Mouse (Mus musculus) embryonic facial prominence, embryonic 15.5 days (tissue): Measurements from ENCODE around the gene Brd3. TPM values are rescaled to one million over a fixed set of nuclear protein-coding genes. Genes with fewer than 3 reads are reported as not detected.

Experiments
- ATAC-seq: fragments of 200-750 bp; cut with Nextera tagmentation; 2 replicates; pipeline ENCODE4 v1.8.0; 2017; ENCODE audit warnings: low read depth, moderate TSS enrichment; ENCODE audit not compliant: insufficient number of reproducible peaks, low FRiP score, low TSS enrichment
- H3K27ac ChIP-seq: fragments of 300-500 bp; sonication (generic); replicated peaks from 2 replicates; pipeline ENCODE4 v1.5.1; 2015; ENCODE audit warnings: mild to moderate bottlenecking, inconsistent platforms
- H3K27me3 ChIP-seq: fragments of 300-500 bp; sonication (generic); 2 replicates; pipeline ENCODE4 v1.6.1; 2015; ENCODE audit warnings: inconsistent platforms
- H3K36me3 ChIP-seq: fragments of 300-500 bp; sonication (generic); 2 replicates; pipeline ENCODE4 v1.6.1; 2015; ENCODE audit warnings: mild to moderate bottlenecking, inconsistent platforms
- H3K4me1 ChIP-seq: fragments of 300-500 bp; sonication (generic); 2 replicates; pipeline ENCODE4 v1.6.1; 2015; ENCODE audit warnings: inconsistent platforms
- H3K4me2 ChIP-seq: fragments of 300-500 bp; sonication (generic); replicated peaks from 2 replicates; pipeline ENCODE4 v1.6.1; 2015; ENCODE audit warnings: mild to moderate bottlenecking, inconsistent platforms
- H3K4me3 ChIP-seq: fragments of 300-500 bp; sonication (generic); replicated peaks from 2 replicates; pipeline ENCODE4 v1.5.1; 2015; ENCODE audit warnings: mild to moderate bottlenecking, inconsistent platforms
- H3K9ac ChIP-seq: fragments of 300-500 bp; sonication (generic); 2 replicates; pipeline ENCODE4 v1.6.1; 2015; ENCODE audit warnings: inconsistent platforms
- H3K9me3 ChIP-seq: fragments of 300-500 bp; sonication (generic); replicated peaks from 2 replicates; pipeline ENCODE4 v1.6.1; 2016; ENCODE audit warnings: inconsistent platforms
- WGBS: fragments of 180-500 bp; shearing (Covaris S2); methylation state at CpG from one replicate; pipeline ENCODE4 v1.1.7; 2015; 5-methylcytosine and 5-hydroxymethylcytosine counted together
- polyA plus RNA-seq: library from polyadenylated mRNA; unstranded; fragments of >200 nt; fragmentation: Nextera tagmentation; extraction: Ambion mirVana; gene quantifications from 2 replicates; pipeline ENCODE4 v1.2.1, GENCODE M21; 2015

The Brd3 gene
- polyA plus RNA-seq, 1 experiment from 2014 or later, result 121 TPM

GRCm38 (mm10) chr2:27469292-27469990 is 38.0 kb downstream of the Brd3 start:
- 68% methylated on average over 4 of the region's 4 CpGs for WGBS
- Histone ChIP-seq H3K4me2 (no peak overlapping the region), H3K27ac (no peak overlapping the region), H3K36me3 (peaks cover 24% of the 10 kb centered on the region), H3K4me3 (no peak overlapping the region), H3K9me3 (no peaks in the 10 kb centered on the region), H3K27me3 (no peaks in the 10 kb centered on the region), H3K4me1 (peaks cover 60% of the 10 kb centered on the region), H3K9ac (no peak overlapping the region)
- ATAC-seq, result no peak

DNA sequence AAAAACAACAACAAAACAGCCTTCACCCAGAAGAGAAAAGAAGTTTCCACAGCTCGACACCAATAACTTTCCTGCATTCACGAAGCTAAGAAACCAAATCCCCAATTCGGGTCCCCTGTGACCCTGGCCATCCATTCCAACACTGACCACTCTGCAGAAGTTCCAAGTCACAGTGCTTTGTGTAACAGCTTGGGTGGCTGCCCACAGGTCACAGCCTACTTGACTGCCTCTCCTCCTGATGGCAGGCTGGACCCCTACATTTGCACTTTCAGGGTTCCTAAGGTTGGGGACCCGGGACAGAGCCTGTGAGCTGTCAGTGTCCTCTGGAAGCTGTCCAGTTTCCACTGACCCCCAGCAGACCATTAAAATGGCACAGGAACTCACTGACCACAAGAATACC is 44.6 kb downstream of the Brd3 start:
- H3K4me3 ChIP-seq, result no peak overlapping the region
- H3K4me1 ChIP-seq, result 0 out of 2 replicates have a peak, but pooled peaks cover 4% of the 10 kb centered on the region
- peaks cover 83% of the 10 kb centered on the region for H3K36me3 ChIP-seq
- no peak for ATAC-seq
- 84% methylated on average over 4 of the region's 4 CpGs for WGBS
- H3K9me3 ChIP-seq, result no peaks in the 10 kb centered on the region
- no peaks in the 10 kb centered on the region for H3K27me3 ChIP-seq
- H3K4me2 ChIP-seq, result no peak overlapping the region
- H3K27ac ChIP-seq, result no peak overlapping the region
- no peak overlapping the region for H3K9ac ChIP-seq

GRCm38 (mm10) chr2:27461881-27462660 is 45.4 kb downstream of the Brd3 start:
- Histone ChIP-seq H3K27ac (no peak overlapping the region), H3K4me2 (no peak overlapping the region), H3K9ac (no peak overlapping the region), H3K27me3 (no peaks in the 10 kb centered on the region), H3K4me3 (no peak overlapping the region), H3K9me3 (no peaks in the 10 kb centered on the region), H3K36me3 (peaks cover 89% of the 10 kb centered on the region), H3K4me1 (0 out of 2 replicates have a peak, but pooled peaks cover 4% of the 10 kb centered on the region)
- ATAC-seq, result no peak
- 86% methylated on average over 4 of the region's 4 CpGs for WGBS

GRCm38 (mm10) chr2:27460651-27461050 is 46.8 kb downstream of the Brd3 start:
- no peaks in the 10 kb centered on the region for H3K4me1 ChIP-seq
- no peak overlapping the region for H3K27ac ChIP-seq
- H3K27me3 ChIP-seq, result no peaks in the 10 kb centered on the region
- no peak overlapping the region for H3K9ac ChIP-seq
- no peak overlapping the region for H3K4me2 ChIP-seq
- WGBS, result 64% methylated on average over 9 of the region's 9 CpGs
- no peaks in the 10 kb centered on the region for H3K9me3 ChIP-seq
- H3K4me3 ChIP-seq, result no peak overlapping the region
- H3K36me3 ChIP-seq, result peaks cover 93% of the 10 kb centered on the region
- ATAC-seq, result no peak

DNA sequence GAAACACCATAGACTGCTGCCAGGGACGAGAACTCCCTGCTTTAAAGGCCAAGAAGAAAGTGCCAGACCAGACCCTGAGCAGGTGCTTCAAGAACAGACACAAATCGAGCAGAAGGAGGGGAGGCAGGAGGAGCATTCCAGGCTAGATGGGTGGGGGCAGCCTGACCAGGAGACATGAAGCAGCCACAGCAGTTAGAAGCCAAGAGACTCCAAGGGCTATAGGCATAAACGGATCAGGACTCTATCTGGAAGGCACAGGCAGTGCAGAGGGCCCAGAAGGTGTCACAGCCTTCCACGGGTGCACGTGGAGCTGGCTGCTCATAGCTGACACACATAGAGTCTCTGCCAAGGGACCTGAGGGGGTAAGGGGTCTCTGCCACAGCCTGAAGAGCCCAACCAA is 47.3 kb downstream of the Brd3 start:
- peaks cover 92% of the 10 kb centered on the region for H3K36me3 ChIP-seq
- no peaks in the 10 kb centered on the region for H3K4me1 ChIP-seq
- no peak for ATAC-seq
- H3K4me2 ChIP-seq, result no peak overlapping the region
- no peaks in the 10 kb centered on the region for H3K27me3 ChIP-seq
- no peak overlapping the region for H3K9ac ChIP-seq
- 86% methylated on average over 5 of the region's 5 CpGs for WGBS
- no peak overlapping the region for H3K4me3 ChIP-seq
- H3K9me3 ChIP-seq, result no peaks in the 10 kb centered on the region
- no peak overlapping the region for H3K27ac ChIP-seq

- Histone ChIP-seq H3K4me1 (no peaks in the 10 kb centered on the region), H3K4me2 (no peak overlapping the region), H3K36me3 (peaks cover 96% of the 10 kb centered on the region), H3K4me3 (no peak overlapping the region), H3K9ac (no peak overlapping the region), H3K27me3 (no peaks in the 10 kb centered on the region), H3K9me3 (no peaks in the 10 kb centered on the region), H3K27ac (no peak overlapping the region)
- ATAC-seq, result no peak
- 81% methylated on average over 7 of the region's 7 CpGs for WGBS
Observed at GRCm38 (mm10) chr2:27459735-27460134, 47.7 kb downstream of the Brd3 start.

DNA sequence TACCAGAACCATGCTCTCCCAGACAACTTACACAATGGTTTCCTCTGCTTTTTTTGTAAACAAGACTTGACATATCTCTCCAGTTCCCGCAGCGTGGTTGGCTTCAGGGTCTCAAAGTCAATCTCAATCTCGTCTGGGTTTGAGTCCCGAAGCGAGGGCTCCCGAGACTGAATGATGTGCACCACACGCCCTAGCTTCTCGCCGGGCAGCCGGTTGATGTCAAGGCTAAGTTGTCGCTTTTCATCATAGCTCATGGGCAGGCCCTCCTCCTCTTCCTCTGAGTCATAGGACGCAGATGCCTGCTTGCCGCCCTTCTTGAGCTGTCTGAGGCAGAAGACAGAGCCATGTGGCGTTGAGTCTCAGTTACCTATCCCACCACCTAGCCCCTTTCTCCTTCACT is 57.2 kb downstream of the Brd3 start:
- ATAC-seq, result no peak
- 85% methylated on average over 14 of the region's 14 CpGs for WGBS
- no peak overlapping the region for H3K9ac ChIP-seq
- peaks cover 92% of the 10 kb centered on the region for H3K36me3 ChIP-seq
- H3K4me3 ChIP-seq, result no peak overlapping the region
- no peak overlapping the region for H3K27ac ChIP-seq
- no peaks in the 10 kb centered on the region for H3K9me3 ChIP-seq
- no peak overlapping the region for H3K4me2 ChIP-seq
- no peaks in the 10 kb centered on the region for H3K27me3 ChIP-seq
- H3K4me1 ChIP-seq, result no peaks in the 10 kb centered on the region

DNA sequence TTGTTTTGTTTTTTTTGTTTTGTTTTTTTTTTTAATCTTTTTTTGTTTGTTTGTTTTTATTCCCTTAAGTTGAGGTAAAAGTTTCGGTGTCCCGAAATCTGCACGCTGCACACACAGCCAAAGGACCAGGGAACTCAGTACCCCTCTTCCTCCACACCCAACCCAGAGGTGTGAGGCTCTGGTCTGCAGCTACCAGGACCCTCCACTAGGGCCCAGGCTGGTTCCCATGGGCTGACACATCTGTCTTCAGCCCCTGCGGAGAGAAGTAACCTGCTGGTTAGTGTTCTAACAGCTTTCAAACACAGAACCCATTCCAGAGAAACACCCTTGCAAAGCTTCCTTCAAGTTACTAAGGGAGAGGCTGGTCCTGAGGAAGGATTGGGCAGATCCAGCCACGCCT is 59.7 kb downstream of the Brd3 start:
- H3K4me3 ChIP-seq, result no peak overlapping the region
- H3K4me2 ChIP-seq, result no peak overlapping the region
- H3K9me3 ChIP-seq, result no peaks in the 10 kb centered on the region
- H3K36me3 ChIP-seq, result peaks cover 78% of the 10 kb centered on the region
- peaks cover 11% of the 10 kb centered on the region for H3K4me1 ChIP-seq
- no peaks in the 10 kb centered on the region for H3K27me3 ChIP-seq
- ATAC-seq, result no peak
- 84% methylated on average over 5 of the region's 5 CpGs for WGBS
- H3K9ac ChIP-seq, result no peak overlapping the region
- H3K27ac ChIP-seq, result no peak overlapping the region

DNA sequence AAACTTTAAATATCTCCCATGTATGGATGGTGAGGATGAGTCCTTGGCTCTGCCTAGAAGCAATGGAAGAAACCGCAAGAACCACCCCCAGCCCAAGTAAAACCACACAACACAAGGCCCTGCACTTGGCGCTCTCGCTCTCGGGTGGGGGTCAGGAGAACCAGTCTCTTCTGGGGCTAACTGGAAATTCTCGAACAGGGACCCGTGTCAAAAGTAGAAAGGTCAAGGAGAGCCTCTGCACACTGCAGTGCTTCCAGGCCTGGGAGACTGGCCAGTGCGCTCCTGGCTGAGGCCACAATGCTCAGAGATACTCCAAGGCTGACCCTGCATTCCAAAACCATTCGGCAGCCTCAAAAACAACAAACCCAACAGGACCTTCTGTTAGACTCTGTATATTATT is 60.6 kb downstream of the Brd3 start:
- no peak overlapping the region for H3K4me2 ChIP-seq
- peaks cover 68% of the 10 kb centered on the region for H3K36me3 ChIP-seq
- H3K9ac ChIP-seq, result no peak overlapping the region
- no peak overlapping the region for H3K27ac ChIP-seq
- H3K4me1 ChIP-seq, result peaks cover 19% of the 10 kb centered on the region
- WGBS, result 92% methylated on average over 8 of the region's 8 CpGs
- no peaks in the 10 kb centered on the region for H3K9me3 ChIP-seq
- no peaks in the 10 kb centered on the region for H3K27me3 ChIP-seq
- H3K4me3 ChIP-seq, result no peak overlapping the region
- ATAC-seq, result no peak

DNA sequence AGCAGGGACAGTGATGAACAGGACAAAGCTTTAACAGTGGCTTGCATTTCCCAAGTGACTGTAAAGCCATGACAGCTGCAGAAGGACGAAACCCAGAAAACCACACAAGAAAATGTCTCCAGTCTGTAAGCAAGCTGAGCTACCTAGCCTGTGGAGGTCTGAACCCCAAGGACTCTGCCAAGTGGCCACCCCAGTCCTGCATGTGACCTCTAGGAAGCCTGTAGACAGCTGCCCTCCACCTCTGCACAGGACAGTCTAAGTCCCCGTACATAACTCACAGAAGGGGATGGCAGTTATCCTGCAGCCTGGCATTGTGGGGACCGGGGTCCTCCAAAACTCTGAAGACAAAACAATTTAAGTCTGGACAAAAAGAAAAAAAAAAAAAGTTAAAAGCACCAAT is 61.6 kb downstream of the Brd3 start:
- H3K27me3 ChIP-seq, result no peaks in the 10 kb centered on the region
- ATAC-seq, result no peak
- WGBS, result 81% methylated on average over 3 of the region's 3 CpGs

DNA sequence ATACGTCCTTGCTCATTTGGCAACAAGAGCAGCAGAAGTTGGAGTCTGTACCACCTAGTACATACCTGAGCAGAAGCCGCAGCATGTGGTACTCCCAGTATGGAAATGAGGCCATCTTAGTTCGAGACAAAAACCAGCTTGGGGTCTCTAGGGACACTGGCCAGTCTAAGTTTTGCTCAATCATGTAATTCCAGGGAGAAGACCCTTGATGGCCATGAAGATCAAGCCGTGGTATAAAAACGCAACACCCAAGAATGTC is 64.1 kb downstream of the Brd3 start:
- H3K9me3 ChIP-seq, result no peaks in the 10 kb centered on the region
- ATAC-seq, result no peak

More for the DNA sequence above, 61.6 kb downstream of the Brd3 start:
- peaks cover 59% of the 10 kb centered on the region for H3K36me3 ChIP-seq
- no peak overlapping the region for H3K4me3 ChIP-seq
- no peak overlapping the region for H3K9ac ChIP-seq
- no peak overlapping the region for H3K4me2 ChIP-seq
- H3K27ac ChIP-seq, result no peak overlapping the region
- peaks cover 24% of the 10 kb centered on the region for H3K4me1 ChIP-seq
- H3K9me3 ChIP-seq, result no peaks in the 10 kb centered on the region

More for the DNA sequence above, 64.1 kb downstream of the Brd3 start:
- 77% methylated on average over 5 of the region's 5 CpGs for WGBS
- H3K4me1 ChIP-seq, result peaks cover 26% of the 10 kb centered on the region
- H3K27me3 ChIP-seq, result no peaks in the 10 kb centered on the region
- no peak overlapping the region for H3K9ac ChIP-seq
- peak overlapping the region; percentile 69 for H3K4me3 ChIP-seq
- no peak overlapping the region for H3K27ac ChIP-seq
- H3K4me2 ChIP-seq, result peak overlapping the region; percentile 79
- H3K36me3 ChIP-seq, result peaks cover 35% of the 10 kb centered on the region
